Mouse (Mus musculus) forebrain, embryonic 15.5 days (tissue): ENCODE data around the gene Elavl1. TPM values are rescaled to one million over a fixed set of nuclear protein-coding genes. Genes with fewer than 3 reads are reported as not detected.
A peak's percentile ranks its signal among the peaks of the same experiment; 100 is the strongest.

Experiments
- ATAC-seq: fragments of 200-750 bp; cut with Nextera tagmentation; replicated peaks from 2 replicates; pipeline ENCODE4 v1.8.0; 2017; ENCODE audit warnings: mild to moderate bottlenecking, moderate TSS enrichment, moderate library complexity
- H3K27ac ChIP-seq: fragments of 300-500 bp; sonication (generic); replicated peaks from 2 replicates; pipeline ENCODE4 v1.5.1; 2015; ENCODE audit warnings: mild to moderate bottlenecking, inconsistent platforms
- H3K27me3 ChIP-seq: fragments of 300-500 bp; sonication (generic); 2 replicates; pipeline ENCODE4 v1.6.1; 2015; ENCODE audit warnings: inconsistent platforms
- H3K36me3 ChIP-seq: fragments of 300-500 bp; sonication (generic); 2 replicates; pipeline ENCODE4 v1.6.1; 2015; ENCODE audit warnings: mild to moderate bottlenecking, inconsistent platforms
- H3K4me1 ChIP-seq: fragments of 300-500 bp; sonication (generic); 2 replicates; pipeline ENCODE4 v1.6.1; 2015; ENCODE audit warnings: inconsistent platforms
- H3K4me2 ChIP-seq: fragments of 300-500 bp; sonication (generic); replicated peaks from 2 replicates; pipeline ENCODE4 v1.6.1; 2015; ENCODE audit warnings: mild to moderate bottlenecking, inconsistent platforms
- H3K4me3 ChIP-seq: fragments of 300-500 bp; sonication (generic); 2 replicates; pipeline ENCODE4 v1.5.1; 2015; ENCODE audit warnings: mild to moderate bottlenecking, inconsistent platforms
- H3K9ac ChIP-seq: fragments of 300-500 bp; sonication (generic); replicated peaks from 2 replicates; pipeline ENCODE4 v1.6.1; 2015; ENCODE audit warnings: mild to moderate bottlenecking, inconsistent platforms
- H3K9me3 ChIP-seq: fragments of 300-500 bp; sonication (generic); 2 replicates; pipeline ENCODE4 v1.6.1; 2016; ENCODE audit warnings: inconsistent platforms
- WGBS: fragments of 180-500 bp; shearing (Covaris S2); methylation state at CpG from one replicate; pipeline ENCODE4 v1.1.7; 2015; ENCODE audit warnings: mixed read lengths; 5-methylcytosine and 5-hydroxymethylcytosine counted together
- polyA plus RNA-seq: library from polyadenylated mRNA; unstranded; fragments of >200 nt; fragmentation: Nextera tagmentation; extraction: Ambion mirVana; gene quantifications from 2 replicates; pipeline ENCODE4 v1.2.1, GENCODE M21; 2015

The Elavl1 gene
- polyA plus RNA-seq, 1 experiment from 2014 or later: 149 TPM

DNA sequence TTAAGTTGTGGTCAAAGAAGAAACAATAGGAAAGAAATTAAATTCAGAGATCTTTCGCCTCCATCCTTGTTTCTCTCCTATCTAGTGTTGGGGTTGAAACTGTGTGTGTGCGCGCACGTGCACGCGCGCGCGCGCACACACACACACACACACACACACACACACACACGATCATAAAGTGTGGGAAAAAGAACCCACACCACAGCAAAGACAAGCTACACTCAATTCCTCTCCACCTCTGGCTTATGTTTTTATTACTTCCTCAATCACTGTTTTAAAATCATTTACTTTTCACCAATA lies 5.7 kb downstream of the Elavl1 start:
- 98% methylated on average over 11 of the region's 11 CpGs for WGBS
- Histone ChIP-seq H3K27me3 (no peaks in the 10 kb centered on the region), H3K27ac (no peak overlapping the region), H3K9me3 (no peaks in the 10 kb centered on the region), H3K9ac (no peak overlapping the region), H3K36me3 (peaks cover 21% of the 10 kb centered on the region), H3K4me3 (no peak overlapping the region), H3K4me2 (no peak overlapping the region), H3K4me1 (peaks cover 38% of the 10 kb centered on the region)
- no peak for ATAC-seq

DNA sequence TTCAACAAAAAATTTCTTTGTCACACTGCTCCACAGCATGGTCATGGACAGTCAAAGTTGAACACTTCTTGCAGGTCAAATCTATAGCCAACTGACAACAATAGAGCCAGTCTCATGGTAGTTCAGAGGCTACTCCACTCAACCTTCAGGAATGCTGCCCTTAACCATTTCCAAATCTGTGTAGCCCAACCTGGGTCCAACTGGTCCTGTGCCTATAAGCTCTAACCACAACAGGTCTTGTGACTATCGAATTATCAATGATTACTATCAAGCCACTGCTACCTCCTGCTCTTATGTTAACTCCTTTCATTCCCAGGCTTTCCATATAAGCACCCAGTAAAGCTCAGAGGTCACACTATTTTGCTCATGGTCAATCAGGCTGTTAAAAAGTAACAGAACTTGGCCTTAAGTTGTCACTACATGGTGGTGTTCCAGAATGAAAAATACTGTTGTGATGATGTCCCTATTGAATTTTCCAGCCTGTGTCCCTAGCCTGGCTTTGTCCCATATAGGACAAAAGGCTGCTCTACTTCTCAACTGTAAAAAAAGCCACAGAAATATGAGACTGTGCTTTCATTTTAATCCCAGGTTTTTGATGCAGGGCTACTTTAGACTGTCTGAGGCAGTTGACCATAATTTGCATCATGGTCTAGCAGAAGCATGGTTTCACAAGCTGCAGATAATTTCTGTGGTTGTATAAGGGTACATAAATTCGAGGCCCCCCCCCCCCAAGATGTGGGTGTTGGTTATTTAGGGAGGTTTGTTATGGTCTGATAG lies 6.2 kb downstream of the Elavl1 start:
- Histone ChIP-seq H3K9ac (no peak overlapping the region), H3K4me3 (no peak overlapping the region), H3K9me3 (no peaks in the 10 kb centered on the region), H3K27me3 (no peaks in the 10 kb centered on the region), H3K27ac (no peak overlapping the region), H3K4me2 (no peak overlapping the region), H3K4me1 (peaks cover 38% of the 10 kb centered on the region), H3K36me3 (peaks cover 21% of the 10 kb centered on the region)
- no peak for ATAC-seq
- WGBS: 93% methylated on average over 2 of the region's 2 CpGs

DNA sequence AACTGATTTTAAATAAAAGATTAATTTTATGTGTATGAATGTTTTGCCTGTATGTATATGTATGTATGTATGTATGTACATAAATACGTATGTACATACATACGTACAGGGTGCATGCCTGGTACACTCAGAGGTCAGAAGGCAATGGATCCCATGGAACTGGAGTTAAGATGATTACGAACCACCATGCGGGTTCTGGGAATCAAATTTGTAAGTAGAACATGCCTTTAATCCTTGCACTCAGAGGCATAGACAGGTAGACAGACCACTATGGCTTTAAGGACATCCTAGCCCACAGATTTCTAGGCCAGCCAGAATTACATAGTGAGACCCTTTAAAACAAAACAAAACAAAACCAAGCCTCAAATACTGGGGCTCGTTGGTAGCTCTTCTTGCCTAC lies 7.1 kb downstream of the Elavl1 start:
- ATAC-seq: no peak
- H3K4me2 ChIP-seq: no peak overlapping the region
- peaks cover 21% of the 10 kb centered on the region for H3K36me3 ChIP-seq
- no peak overlapping the region for H3K27ac ChIP-seq
- WGBS: 93% methylated on average over 5 of the region's 5 CpGs
- H3K27me3 ChIP-seq: no peaks in the 10 kb centered on the region
- no peak overlapping the region for H3K4me3 ChIP-seq
- peaks cover 30% of the 10 kb centered on the region for H3K4me1 ChIP-seq
- no peaks in the 10 kb centered on the region for H3K9me3 ChIP-seq
- H3K9ac ChIP-seq: no peak overlapping the region

DNA sequence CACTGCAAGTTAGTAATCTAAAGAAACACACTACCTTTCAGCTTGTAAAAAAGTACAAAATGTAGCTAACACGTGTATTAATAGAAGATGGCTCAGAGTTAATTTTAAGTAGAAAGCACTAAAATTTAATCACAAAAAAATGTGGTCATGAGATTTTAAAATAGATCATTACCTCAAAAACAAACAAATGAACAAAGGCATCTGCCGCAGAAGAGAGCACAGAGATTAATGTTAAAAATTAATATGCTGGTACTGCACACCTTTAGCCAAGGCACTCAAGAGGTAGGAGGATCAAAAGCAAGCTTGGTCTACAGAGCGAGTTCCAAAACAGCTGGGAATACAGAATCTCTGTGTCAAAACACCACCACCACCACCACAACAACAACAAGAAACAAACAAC lies 10.4 kb downstream of the Elavl1 start:
- Histone ChIP-seq H3K9me3 (no peaks in the 10 kb centered on the region), H3K4me3 (no peak overlapping the region), H3K27ac (no peak overlapping the region), H3K4me2 (no peak overlapping the region), H3K4me1 (0 out of 2 replicates have a peak, but pooled peaks cover 5% of the 10 kb centered on the region), H3K9ac (no peak overlapping the region), H3K27me3 (no peaks in the 10 kb centered on the region), H3K36me3 (peaks cover 16% of the 10 kb centered on the region)
- ATAC-seq: no peak
- 95% methylated on average over 3 of the region's 3 CpGs for WGBS

DNA sequence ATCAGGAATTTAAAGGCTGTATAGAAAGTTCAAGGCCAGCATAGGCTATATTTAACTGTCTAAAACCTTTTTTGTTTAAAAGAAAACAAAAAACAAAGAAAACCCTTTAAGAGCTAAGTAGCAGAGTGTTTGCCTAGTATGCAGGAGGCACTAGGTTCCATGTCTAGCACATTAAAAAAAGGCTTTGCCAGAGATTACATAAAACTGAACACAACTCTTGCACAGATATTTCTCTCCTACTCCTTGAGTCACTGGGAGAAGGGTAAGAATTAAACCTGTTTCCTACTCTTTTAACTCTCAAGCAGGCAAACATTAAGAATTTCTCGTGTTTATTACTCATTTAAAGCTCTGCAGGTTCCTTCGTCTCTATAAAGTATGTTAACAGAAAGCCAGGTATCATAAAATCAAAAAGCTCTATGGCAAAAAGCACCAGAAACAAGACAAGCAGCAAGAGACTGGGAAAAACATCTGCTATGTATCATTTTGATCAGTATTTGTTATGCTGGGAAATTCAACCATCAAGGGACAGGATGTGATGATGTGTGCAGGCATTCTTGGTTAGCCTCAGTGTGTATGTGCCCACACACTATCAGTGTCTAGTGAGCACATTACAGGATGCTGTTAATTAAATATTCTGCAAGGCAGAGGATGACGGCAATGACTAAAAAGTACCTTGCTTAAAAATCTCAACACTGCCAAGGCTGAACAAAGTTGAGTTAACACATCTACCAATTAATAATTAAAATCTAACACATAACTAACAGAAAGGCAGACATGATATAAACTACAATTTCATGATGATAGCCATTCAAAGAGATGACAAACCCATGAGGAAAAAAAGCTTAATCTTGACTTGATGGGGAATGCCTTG lies 11.7 kb downstream of the Elavl1 start:
- no peaks in the 10 kb centered on the region for H3K27me3 ChIP-seq
- no peak overlapping the region for H3K9ac ChIP-seq
- no peaks in the 10 kb centered on the region for H3K9me3 ChIP-seq
- H3K4me2 ChIP-seq: no peak overlapping the region
- no peak for ATAC-seq
- no peak overlapping the region for H3K27ac ChIP-seq
- 74% methylated on average over 3 of the region's 3 CpGs for WGBS
- H3K4me3 ChIP-seq: no peak overlapping the region
- peaks cover 28% of the 10 kb centered on the region for H3K36me3 ChIP-seq
- H3K4me1 ChIP-seq: 0 out of 2 replicates have a peak, but pooled peaks cover 5% of the 10 kb centered on the region

DNA sequence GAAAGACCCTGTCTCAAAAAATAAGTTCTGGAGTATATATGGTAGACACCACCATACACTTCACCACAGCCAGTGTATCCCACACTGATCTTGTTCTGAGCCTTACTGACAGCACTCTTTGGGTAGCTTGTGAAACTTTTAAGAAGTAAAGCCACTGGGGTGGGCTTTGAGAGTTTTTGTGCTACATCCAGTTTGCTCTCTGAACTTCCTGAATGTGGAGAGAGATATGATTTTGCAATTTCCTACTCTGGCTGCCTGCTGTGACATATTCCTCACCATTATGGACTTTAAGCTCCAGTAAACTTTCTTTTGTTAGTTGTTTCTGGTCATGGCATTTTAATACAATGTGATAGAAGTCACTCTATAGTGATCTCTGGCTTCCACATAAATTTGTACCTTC lies 13.1 kb downstream of the Elavl1 start:
- no peak for ATAC-seq
- no peak overlapping the region for H3K27ac ChIP-seq
- H3K27me3 ChIP-seq: no peaks in the 10 kb centered on the region
- no peak overlapping the region for H3K9ac ChIP-seq
- no peaks in the 10 kb centered on the region for H3K9me3 ChIP-seq
- peaks cover 40% of the 10 kb centered on the region for H3K36me3 ChIP-seq
- H3K4me2 ChIP-seq: no peak overlapping the region
- no peak overlapping the region for H3K4me3 ChIP-seq
- H3K4me1 ChIP-seq: 0 out of 2 replicates have a peak, but pooled peaks cover 2% of the 10 kb centered on the region

DNA sequence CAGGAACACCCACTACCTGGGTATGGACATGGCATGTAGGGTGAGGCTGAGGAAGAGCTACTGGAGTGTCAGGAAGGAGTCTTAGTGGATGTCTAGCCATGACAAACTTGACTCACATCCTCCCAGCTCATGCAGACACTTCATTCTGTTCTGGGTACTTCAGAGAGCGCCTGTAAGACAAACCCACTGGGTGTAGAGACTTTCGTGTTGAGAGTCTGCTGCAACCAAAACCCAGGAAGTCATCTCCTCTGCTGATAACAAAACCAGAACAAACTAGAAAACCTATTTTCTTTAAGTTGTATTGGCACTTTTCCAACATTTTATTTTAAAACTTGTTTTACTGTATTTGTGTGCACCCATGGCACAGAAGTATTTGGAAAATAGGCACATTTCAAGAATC lies 19.4 kb downstream of the Elavl1 start:
- H3K4me2 ChIP-seq: no peak overlapping the region
- H3K4me3 ChIP-seq: no peak overlapping the region
- no peak overlapping the region for H3K9ac ChIP-seq
- H3K4me1 ChIP-seq: no peaks in the 10 kb centered on the region
- no peaks in the 10 kb centered on the region for H3K27me3 ChIP-seq
- H3K9me3 ChIP-seq: no peaks in the 10 kb centered on the region
- peaks cover 91% of the 10 kb centered on the region for H3K36me3 ChIP-seq
- no peak overlapping the region for H3K27ac ChIP-seq
- no peak for ATAC-seq
- 94% methylated on average over 2 of the region's 2 CpGs for WGBS

DNA sequence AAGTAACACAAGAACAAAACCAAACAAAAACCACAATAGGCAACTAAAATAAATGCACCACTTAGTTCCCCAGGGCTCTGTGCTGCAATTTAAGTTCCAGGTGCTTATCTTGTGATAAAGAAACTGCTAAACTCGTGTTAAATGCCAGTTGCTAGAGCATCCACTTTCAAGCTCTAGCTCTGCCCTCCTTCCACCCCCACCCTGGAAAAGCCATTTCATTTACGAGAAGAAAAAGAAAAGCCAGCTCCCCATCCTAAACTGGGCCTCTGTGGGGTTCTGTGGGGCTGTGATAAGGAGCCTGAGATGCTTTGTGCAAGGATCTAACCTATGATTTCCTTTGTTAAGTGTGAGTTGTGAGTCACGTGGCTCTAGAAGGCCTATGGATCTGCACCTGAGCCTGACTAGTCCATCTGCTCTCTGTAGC lies 21.1 kb downstream of the Elavl1 start:
- Histone ChIP-seq H3K9ac (no peak overlapping the region), H3K4me2 (no peak overlapping the region), H3K4me1 (no peaks in the 10 kb centered on the region), H3K36me3 (peaks cover 89% of the 10 kb centered on the region), H3K9me3 (no peaks in the 10 kb centered on the region), H3K27me3 (no peaks in the 10 kb centered on the region), H3K4me3 (no peak overlapping the region), H3K27ac (no peak overlapping the region)
- ATAC-seq: no peak
- 84% methylated on average over 3 of the region's 3 CpGs for whole genome bisulfite sequencing

DNA sequence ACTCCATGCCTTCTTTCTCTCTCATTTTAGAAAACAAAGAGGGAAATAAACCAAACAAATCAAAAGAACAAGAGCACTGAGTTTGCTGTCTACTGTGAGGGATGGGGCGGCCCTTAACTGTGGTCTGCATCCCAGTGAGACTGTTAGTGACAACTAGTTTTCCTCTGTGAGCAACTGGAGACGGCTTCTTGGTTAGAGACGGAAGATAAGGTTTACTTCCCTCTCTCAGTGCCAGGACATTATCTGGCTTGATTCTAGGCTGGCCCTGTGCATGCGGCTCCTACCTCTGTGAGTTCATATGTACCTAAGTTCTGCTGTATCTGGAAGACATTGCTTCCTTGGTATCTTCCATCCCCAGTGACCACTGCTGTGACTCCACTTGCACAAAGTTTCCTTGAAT lies 27.4 kb downstream of the Elavl1 start:
- Histone ChIP-seq H3K9ac (no peak overlapping the region), H3K4me1 (no peaks in the 10 kb centered on the region), H3K9me3 (no peaks in the 10 kb centered on the region), H3K27ac (no peak overlapping the region), H3K4me2 (no peak overlapping the region), H3K36me3 (peaks cover 88% of the 10 kb centered on the region), H3K4me3 (no peak overlapping the region), H3K27me3 (no peaks in the 10 kb centered on the region)
- WGBS: 96% methylated on average over 4 of the region's 4 CpGs
- no peak for ATAC-seq

DNA sequence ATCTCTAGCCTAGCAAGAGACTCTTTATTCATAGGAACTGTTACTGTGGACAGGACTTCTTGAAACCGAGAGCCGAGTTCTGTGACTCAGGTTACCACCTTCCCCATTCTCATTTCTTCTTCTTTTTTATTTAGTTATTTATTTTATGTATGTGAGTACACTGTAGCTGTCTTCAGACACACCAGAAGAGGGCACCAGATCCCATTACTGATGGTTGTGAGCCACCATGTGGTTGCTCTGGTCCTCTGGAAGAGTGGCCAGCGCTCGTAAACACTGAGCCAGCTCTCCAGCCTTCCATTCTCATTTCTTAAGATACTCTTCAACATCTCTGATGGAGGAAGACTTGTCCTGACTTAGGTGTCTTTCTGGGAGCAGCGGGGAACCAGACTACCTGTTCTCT lies 32.5 kb downstream of the Elavl1 start:
- H3K9ac ChIP-seq: no peak overlapping the region
- no peak overlapping the region for H3K4me3 ChIP-seq
- peaks cover 89% of the 10 kb centered on the region for H3K36me3 ChIP-seq
- H3K27ac ChIP-seq: no peak overlapping the region
- WGBS: 86% methylated on average over 5 of the region's 5 CpGs
- H3K27me3 ChIP-seq: no peaks in the 10 kb centered on the region
- ATAC-seq: no peak
- H3K4me2 ChIP-seq: no peak overlapping the region
- no peaks in the 10 kb centered on the region for H3K9me3 ChIP-seq
- no peaks in the 10 kb centered on the region for H3K4me1 ChIP-seq

DNA sequence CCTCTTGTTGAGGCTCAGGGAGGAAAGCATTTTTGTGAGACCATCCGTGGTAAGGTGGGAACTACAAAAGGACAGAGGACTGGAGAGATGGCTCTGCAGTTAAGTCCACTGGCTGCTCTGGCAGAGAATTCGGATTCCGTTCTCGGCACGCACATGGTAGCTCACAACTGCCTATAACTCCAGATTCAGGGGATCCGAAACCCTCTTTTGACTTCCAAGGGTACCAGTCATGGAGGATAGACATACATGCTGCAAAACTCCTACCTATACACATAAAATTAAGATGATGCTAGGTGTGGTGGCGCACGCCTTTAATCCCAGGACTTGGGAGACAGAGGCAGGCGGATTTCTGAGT lies 49.1 kb downstream of the Elavl1 start:
- H3K4me2 ChIP-seq: peak overlapping the region; percentile 74
- peak overlapping the region; percentile 63 for H3K9ac ChIP-seq
- no peaks in the 10 kb centered on the region for H3K27me3 ChIP-seq
- peaks cover 13% of the 10 kb centered on the region; the same call in 1 of the 2 replicates for H3K36me3 ChIP-seq
- no peak; the same call in 1 of the 2 replicates for ATAC-seq
- peak overlapping the region; percentile 82 for H3K27ac ChIP-seq
- H3K4me1 ChIP-seq: peaks cover 16% of the 10 kb centered on the region
- 29% methylated on average over 9 of the region's 9 CpGs for WGBS
- peak overlapping the region; percentile 63 for H3K4me3 ChIP-seq
- no peaks in the 10 kb centered on the region for H3K9me3 ChIP-seq

DNA sequence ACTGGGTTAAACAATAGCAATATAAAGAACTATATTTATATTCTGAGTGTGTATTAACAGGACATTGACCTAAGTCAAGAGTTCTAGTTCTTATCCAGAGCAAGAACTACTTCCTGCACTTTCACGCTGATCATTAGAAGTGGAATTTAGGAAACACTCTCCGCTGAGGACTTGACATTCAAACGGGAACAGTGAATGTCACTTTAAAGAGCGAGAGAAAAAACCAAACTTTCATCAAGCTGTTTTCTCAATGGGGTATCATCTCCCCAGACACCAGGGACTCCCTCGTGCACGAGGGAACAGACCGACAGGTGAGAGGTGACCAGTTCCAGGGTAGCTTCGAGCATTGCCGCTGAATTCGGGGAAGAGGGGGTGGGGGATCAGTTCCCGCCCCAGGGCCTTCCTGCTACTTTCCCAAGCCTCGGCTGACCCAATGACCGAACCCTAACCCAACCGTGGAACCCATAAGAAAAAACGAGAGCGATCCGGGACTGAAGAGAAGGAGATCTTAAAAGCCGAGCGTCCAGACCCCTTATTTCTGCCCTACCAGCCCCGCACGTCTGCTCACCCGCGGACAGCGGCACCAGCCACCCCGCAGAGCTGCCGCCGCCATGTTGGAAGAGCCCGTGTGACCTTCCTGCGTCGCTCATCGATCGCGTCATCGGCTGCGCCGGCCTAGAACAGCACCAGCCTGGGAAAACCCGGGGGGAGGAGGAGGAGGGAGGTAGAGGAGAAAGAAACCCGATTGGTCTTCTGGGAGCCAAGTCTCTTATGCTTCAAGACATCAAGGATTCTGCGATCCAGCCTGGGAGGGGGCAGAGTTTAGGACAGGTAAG lies 49.7 kb downstream of the Elavl1 start, which contains the start of gene Timm44:
Timm44 (minus strand) TSS at position 639 of the 836 bp plus-strand sequence.
- Histone ChIP-seq H3K36me3 (peaks cover 13% of the 10 kb centered on the region; the same call in 1 of the 2 replicates), H3K4me3 (peak within 1 kb of the TSS; percentile 63), H3K4me2 (peak within 1 kb of the TSS; percentile 74), H3K27me3 (no peaks in the 10 kb centered on the region), H3K9ac (peak within 1 kb of the TSS; percentile 63), H3K4me1 (peaks cover 16% of the 10 kb centered on the region), H3K9me3 (no peaks in the 10 kb centered on the region), H3K27ac (peak within 1 kb of the TSS; percentile 82)
- WGBS: under 1% methylated on average over 39 of the region's 39 CpGs
- peak; percentile 98 for ATAC-seq
